Mouse (Mus musculus) midbrain, embryonic 16.5 days (tissue): Measurements from ENCODE around the gene Rab1a. TPM values are rescaled to one million over a fixed set of nuclear protein-coding genes. Genes with fewer than 3 reads are reported as not detected.

Source experiments
- polyA plus RNA-seq: library from polyadenylated mRNA; unstranded; fragments of >200 nt; fragmentation: Nextera tagmentation; extraction: Ambion mirVana; gene quantifications from 2 replicates; pipeline ENCODE4 v1.2.1, GENCODE M21; 2015

The Rab1a gene
- polyA plus RNA-seq, 1 experiment from 2014 or later, result 318 TPM

Other genes with a start within 250 kb of the Rab1a start
- 188 and 208 TPM in 2 replicates for gene Actr2, start 88.5 kb upstream of the Rab1a start, polyA plus RNA-seq
- gene Cep68, start 48.0 kb downstream of the Rab1a start, polyA plus RNA-seq, result 26.6 and 26.7 TPM in 2 replicates
- 65.0 and 75.6 TPM in 2 replicates for gene Slc1a4, start 131.3 kb downstream of the Rab1a start, polyA plus RNA-seq